Mouse (Mus musculus) G1E (cell line): ENCODE data around the gene Ccdc83.

Experiments
- CTCF ChIP-seq: IDR thresholded peaks from 2 replicates; pipeline ENCODE4 v1.5.1; 2012; ENCODE audit warnings: low read depth, low read length, inconsistent platforms, mixed read lengths
- GATA1 ChIP-seq: IDR thresholded peaks from 2 replicates; pipeline ENCODE4 v1.6.1; 2012; ENCODE audit warnings: borderline replicate concordance, low read length, inconsistent platforms, mixed read lengths
- GATA2 ChIP-seq: IDR thresholded peaks from 2 replicates; pipeline ENCODE4 v1.6.1; 2012; ENCODE audit warnings: low read depth, low read length, inconsistent platforms, borderline replicate concordance
- POLR2AphosphoS5 ChIP-seq: IDR thresholded peaks from 2 replicates; pipeline ENCODE4 v1.6.1; 2012; ENCODE audit warnings: low read depth, low read length, inconsistent platforms; ENCODE audit not compliant: insufficient replicate concordance
- TAL1 ChIP-seq: conservative IDR thresholded peaks from 2 replicates; pipeline ENCODE4 v1.6.1; 2012; ENCODE audit warnings: low read depth, low read length, inconsistent platforms, mixed read lengths

DNA sequence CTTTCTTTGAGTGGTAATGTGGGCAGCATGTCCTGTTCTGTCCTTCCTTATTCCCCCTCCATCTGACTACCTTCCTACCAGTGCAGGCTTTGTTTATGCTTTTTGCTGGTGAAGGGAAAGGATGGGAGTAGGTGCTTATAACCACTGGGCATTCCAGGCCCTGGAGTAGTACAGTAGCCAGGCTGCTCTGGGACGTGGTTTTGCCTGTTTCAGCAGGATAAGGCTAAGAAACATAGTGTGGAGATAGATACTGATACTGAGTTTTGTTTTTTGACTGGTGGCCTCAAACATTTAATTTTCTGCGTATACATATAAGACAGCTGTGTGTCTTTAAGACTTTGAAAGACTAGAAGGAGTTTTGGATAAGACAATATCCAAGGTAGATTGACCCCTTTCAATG lies 61.7 kb downstream of the Ccdc83 start:
- TF ChIP-seq CTCF (no peak), TAL1 (no peak), GATA1 (no peak), GATA2 (no peak), POLR2AphosphoS5 (no peak)
